Mouse (Mus musculus) cerebellum, adult 18-20 months (tissue): ENCODE results near the gene Atp2b4.
"Not testable (repeated sequence)": the region's sequence is repeated elsewhere in the genome, so short reads cannot be mapped to it uniquely, and the experiment has no call there.

Source experiments
- DNase-seq, 2 experiments: peaks; one replicate each; pipeline ENCODE4 v3.0.0; 2021

Atp2b4 gene

GRCm38 (mm10) chr1:133744609-133745008 is 56.2 kb downstream of the Atp2b4 start:
- peak; percentile 74 to 75 for DNase-seq

- no peak for DNase-seq
Measured at GRCm38 (mm10) chr1:133742517-133742916, 58.3 kb downstream of the Atp2b4 start.

GRCm38 (mm10) chr1:133741881-133742434 is 58.9 kb downstream of the Atp2b4 start:
- DNase-seq, result no peak

DNA sequence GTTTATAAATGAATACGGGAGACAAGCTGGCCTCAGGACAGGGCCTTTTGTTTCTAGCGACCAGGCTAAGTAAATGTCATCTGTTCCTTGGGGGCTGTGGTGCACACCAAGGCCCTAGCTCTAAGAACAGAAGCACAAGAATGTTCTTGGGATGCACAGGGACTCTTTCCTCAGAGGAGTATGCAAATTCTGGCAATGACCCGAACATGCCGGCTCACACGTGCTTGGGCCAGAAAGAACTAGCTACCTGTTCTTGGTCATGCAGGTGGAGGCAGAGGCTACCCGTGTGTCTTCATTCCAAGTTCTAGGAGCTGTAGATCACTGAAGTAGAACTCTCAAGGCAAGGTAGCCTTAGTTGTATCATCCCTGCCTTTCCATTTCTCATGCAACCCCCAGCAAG is 59.7 kb downstream of the Atp2b4 start:
- DNase-seq, result no peak

DNA sequence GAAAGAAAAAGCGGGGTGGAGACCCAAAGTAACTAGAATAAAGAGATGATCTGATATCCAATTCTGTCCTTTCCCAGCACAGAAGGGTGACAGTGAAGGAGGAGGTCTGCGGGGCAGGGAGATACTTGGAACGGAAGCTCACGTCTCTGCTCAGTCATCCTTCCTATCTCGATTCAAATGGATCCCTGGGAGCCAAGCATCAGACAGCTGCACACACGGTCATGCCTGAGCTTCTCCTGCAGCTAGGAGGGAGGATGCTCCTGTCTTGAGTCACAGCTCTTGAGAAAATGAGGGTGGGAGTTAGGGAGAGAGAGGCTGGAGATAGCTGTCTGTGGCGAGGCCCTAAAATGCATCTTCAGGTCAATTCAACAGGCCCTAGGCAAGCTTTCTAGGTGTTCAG is 64.2 kb downstream of the Atp2b4 start:
- no peak for DNase-seq

DNA sequence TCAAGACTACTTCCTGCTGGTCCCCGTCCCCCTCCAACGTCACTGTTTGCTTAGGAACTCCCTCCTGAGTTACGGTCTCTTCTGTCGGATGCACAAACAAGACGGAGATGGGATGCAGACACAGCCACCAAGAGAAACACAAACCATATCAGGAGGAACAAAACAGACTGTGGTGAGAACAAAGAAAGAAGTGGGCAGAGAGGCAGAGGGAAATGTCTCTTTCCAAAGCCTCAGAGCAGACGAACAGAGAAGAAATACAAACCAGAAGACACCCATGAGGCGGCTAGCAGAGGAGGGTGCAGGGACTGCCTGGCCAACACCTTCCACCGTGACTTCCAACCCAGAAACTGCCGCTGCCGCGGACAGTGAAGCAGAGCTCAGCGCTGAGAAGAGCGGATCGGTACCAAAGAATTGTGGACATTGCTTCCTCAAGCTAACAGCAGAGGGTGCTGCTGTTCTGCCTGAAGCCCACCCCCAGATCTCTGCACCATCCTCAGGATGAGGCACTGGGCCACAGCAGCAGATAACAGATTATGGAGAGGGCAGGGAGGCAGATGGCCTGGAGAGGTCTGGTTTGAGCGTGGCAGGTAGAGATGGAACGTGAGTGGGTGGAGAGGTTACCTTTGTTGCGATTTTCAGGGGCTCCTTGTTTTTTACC is 64.7 kb downstream of the Atp2b4 start:
- DNase-seq, result peak; percentile 73 to 80

GRCm38 (mm10) chr1:133732814-133733213 is 68.0 kb downstream of the Atp2b4 start:
- DNase-seq, result no peak

- no peak for DNase-seq
Measured at GRCm38 (mm10) chr1:133728339-133728738, 72.5 kb downstream of the Atp2b4 start.

- DNase-seq, result no peak
Measured at GRCm38 (mm10) chr1:133720342-133720741, 80.5 kb downstream of the Atp2b4 start.

GRCm38 (mm10) chr1:133718786-133719185 is 82.1 kb downstream of the Atp2b4 start:
- DNase-seq, result no peak

DNA sequence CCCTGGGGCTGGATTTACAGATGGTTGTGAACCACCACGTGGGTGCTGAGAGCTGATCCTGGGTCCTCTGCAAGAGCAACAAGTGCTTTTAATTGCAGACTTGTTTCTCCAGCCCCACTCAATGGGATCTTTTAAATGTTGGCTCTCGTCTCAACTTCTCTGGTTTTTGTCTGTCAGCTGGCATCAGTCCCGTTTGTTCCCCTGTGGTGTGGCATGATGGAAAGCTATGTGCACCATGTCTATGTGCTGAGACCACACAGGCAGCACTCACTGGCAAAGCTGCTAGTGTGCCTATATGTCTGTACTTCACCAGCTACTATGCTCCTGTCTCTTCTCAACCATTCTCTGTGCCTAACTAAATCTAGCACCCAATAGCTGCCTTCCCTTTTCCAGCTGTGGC is 82.5 kb downstream of the Atp2b4 start:
- no peak for DNase-seq

- DNase-seq, result no peak
Measured at GRCm38 (mm10) chr1:133716464-133716863, 84.4 kb downstream of the Atp2b4 start.

- no peak for DNase-seq
Measured at GRCm38 (mm10) chr1:133715191-133715590, 85.7 kb downstream of the Atp2b4 start.

- no peak for DNase-seq
Measured at GRCm38 (mm10) chr1:133713009-133713370, 87.9 kb downstream of the Atp2b4 start.

DNA sequence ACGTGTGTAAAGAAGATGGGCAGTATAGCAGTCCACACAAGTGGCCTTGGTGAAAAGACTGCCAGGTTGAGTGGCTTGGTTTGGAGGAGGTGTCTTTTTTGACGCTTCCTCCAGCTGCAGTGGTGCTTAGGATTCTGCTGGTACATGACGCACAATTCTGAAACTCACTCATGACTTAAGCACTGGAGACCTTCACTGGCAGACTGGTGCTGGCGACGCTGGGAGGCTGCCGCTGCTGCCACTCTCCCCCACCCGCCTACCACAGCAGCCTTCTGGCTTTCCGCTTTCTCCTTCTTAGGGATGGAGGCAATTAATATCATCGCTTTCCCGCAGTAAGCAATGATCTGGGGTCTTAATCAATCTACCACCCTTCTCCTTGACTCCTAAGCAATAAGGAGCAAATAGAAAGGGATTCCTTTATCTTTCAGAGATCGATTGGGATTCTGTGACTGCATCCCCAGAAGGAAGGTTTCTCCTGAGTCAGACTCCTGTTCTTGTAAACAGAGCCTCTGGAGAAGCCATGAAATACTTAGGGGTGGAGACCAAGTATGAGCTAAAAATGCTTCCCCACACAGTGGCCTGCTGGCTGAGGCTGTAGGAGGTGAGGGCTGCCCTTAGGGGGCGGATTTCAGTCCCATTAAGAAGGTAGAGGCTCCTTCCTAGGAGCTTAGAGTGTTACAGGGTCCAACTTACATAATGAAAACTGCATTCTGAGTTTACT is 88.4 kb downstream of the Atp2b4 start:
- no peak for DNase-seq

GRCm38 (mm10) chr1:133711376-133711775 is 89.5 kb downstream of the Atp2b4 start:
- no peak for DNase-seq

DNA sequence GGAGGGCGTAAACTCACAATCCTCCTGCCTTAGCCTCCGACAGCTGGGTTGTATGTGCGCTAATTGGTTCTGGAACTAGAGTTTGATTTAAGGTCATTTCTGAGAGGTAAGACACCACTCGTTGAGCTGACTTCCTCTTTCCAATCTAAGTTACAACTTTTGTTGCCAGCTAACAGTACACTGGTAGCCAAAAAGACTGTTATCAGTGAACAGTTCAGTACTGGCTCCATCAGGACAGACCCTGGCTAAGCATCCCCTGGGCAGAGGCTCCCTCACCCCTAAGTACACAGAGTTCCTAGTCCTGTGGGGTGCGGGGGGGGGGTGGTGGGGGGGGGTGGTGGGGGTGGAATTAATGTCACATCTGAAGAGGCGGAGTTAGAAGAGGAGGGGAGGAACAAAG is 89.9 kb downstream of the Atp2b4 start:
- DNase-seq, result no peak

DNA sequence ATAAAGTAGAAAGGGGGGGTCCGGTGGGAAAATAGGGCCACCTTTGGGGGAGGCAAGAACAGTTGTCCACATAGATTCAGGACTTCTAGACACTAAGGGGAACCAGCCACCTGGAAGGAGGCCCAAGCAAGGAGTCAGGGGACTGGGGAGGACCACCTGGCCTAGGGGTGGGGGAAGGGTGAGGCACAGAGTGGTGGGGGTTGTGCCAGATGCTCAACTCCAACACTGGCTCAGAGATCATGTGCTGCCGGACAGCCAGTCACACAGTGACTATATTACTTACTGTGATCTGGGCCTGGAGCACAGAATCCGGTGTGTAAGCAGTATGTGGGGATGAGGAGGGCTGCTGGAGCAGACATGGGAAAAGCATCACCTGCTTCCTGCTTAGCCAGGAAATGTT is 91.5 kb downstream of the Atp2b4 start:
- DNase-seq, result no peak

DNA sequence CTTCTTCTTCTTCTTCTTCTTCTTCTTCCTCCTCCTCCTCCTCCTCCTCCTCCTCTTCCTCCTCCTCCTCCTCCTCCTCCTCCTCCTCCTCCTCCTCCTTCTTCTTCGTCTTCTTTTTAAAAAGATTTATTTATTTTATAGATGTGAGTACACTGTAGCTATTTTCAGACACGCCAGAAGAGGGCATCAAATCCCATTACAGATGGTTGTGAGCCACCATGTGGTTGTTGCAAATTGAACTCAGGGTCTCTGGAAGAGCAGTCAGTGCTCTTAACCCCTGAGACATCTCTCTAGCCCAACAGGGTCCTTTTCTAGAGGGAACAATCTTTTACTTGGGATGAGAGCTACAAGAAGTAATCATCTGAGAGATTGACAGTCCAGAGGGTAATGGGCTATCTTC is 99.0 kb downstream of the Atp2b4 start:
- DNase-seq, result not testable (repeated sequence)

DNA sequence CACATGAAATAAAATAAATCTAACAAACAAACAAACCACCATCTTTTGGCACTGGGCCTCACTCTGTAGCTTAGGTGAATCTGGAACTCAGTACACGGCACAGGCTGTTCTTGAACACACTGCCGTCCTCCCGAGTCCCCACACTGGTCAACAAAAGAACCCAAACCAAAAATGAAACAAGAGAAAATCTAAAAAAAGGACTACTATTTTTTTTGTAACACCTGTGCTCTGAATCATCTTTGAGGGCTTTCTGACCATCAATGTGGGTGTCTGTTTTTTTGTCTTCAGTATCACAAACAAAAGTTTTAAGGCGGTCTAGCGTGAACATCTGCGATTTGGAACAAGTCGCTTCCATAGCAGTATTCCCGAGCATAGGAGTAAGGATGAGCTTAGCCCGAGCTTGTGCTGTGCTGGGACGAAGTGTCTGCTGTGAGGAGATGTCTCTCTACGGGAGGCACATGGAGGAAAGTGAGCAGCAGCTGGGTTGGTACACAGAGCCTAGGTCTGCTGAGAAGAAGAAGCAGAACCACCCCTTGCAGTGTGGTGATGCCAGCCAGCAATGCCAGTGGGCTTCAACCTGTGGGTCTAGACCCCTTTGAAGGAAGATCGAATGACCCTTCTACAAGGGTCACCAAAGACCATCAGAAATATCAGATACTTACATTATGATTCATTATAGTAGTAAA is 102.8 kb downstream of the Atp2b4 start:
- DNase-seq, result no peak

DNA sequence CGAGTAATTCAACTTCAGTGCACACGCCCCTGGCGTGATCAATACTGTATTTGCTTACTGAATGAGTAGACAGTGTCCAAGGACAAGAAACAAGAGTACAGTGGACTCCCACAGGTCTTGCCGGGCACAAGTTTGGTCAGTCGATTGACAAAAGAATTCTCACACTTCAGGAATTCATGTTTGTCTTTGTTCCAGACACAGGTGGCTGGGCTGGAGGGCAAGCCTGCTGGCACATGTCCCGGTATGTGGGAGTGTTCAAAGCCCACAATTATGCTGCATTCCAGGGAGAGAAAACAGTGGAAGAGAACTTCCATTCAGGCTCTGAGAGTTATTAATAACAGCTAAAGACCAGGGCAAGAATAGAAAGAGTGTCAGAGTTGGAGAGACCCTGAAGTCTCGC is 104.9 kb downstream of the Atp2b4 start:
- DNase-seq, result no peak

- no peak for DNase-seq
Measured at GRCm38 (mm10) chr1:133694876-133695275, 106.0 kb downstream of the Atp2b4 start.

- DNase-seq, result no peak
Measured at GRCm38 (mm10) chr1:133694301-133694700, 106.5 kb downstream of the Atp2b4 start.
